Mouse (Mus musculus) lung, postnatal 25 days (tissue): ENCODE results near the gene Enox1.

Source experiments
- DNase-seq: peaks from one replicate; pipeline ENCODE4 v3.0.0; 2022; ENCODE audit warnings: low spot score

The Enox1 gene

GRCm38 (mm10) chr14:77577481-77578251 is 421.1 kb downstream of the Enox1 start:
- DNase-seq, result no peak

- DNase-seq, result no peak
These were observed 421.8 kb downstream of the Enox1 start for GRCm38 (mm10) chr14:77578355-77578754.

GRCm38 (mm10) chr14:77580106-77580936 is 423.8 kb downstream of the Enox1 start:
- DNase-seq, result no peak

GRCm38 (mm10) chr14:77580937-77581270 is 424.3 kb downstream of the Enox1 start:
- no peak for DNase-seq

- DNase-seq, result no peak
These were observed 425.1 kb downstream of the Enox1 start for GRCm38 (mm10) chr14:77581616-77582015.

GRCm38 (mm10) chr14:77584426-77584825 is 427.9 kb downstream of the Enox1 start:
- DNase-seq, result no peak

- no peak for DNase-seq
These were observed 428.7 kb downstream of the Enox1 start for GRCm38 (mm10) chr14:77585031-77585800.

GRCm38 (mm10) chr14:77586033-77586432 is 429.5 kb downstream of the Enox1 start:
- no peak for DNase-seq

GRCm38 (mm10) chr14:77587182-77587581 is 430.6 kb downstream of the Enox1 start:
- no peak for DNase-seq

- no peak for DNase-seq
These were observed 436.7 kb downstream of the Enox1 start for GRCm38 (mm10) chr14:77593136-77593838.

GRCm38 (mm10) chr14:77596216-77597175 is 439.9 kb downstream of the Enox1 start:
- DNase-seq, result no peak

- no peak for DNase-seq
These were observed 442.6 kb downstream of the Enox1 start for GRCm38 (mm10) chr14:77599016-77599704.

GRCm38 (mm10) chr14:77600773-77601172 is 444.2 kb downstream of the Enox1 start:
- no peak for DNase-seq

- no peak for DNase-seq
These were observed 444.9 kb downstream of the Enox1 start for GRCm38 (mm10) chr14:77601446-77601845.

GRCm38 (mm10) chr14:77608182-77608839 is 451.7 kb downstream of the Enox1 start:
- no peak for DNase-seq

GRCm38 (mm10) chr14:77615201-77615600 is 458.6 kb downstream of the Enox1 start:
- no peak for DNase-seq

- no peak for DNase-seq
These were observed 460.7 kb downstream of the Enox1 start for GRCm38 (mm10) chr14:77617250-77617649.

GRCm38 (mm10) chr14:77618131-77618805 is 461.7 kb downstream of the Enox1 start:
- no peak for DNase-seq
